Mouse (Mus musculus) right cerebral cortex, adult 2 months (tissue): ENCODE data around the gene Zmiz1.
A peak's percentile ranks its signal among the peaks of the same experiment; 100 is the strongest.

Experiments used
- DNase-seq, 2 experiments: peaks; one replicate each; pipeline ENCODE4 v3.0.0; 2021 to 2022; ENCODE audit warnings: low spot score in 2 of 2

The Zmiz1 gene

GRCm38 (mm10) chr14:25535583-25535943 is 76.6 kb downstream of the Zmiz1 start:
- no peak for DNase-seq

GRCm38 (mm10) chr14:25536476-25536875 is 77.5 kb downstream of the Zmiz1 start:
- DNase-seq, result no peak

- no peak for DNase-seq
Measured at GRCm38 (mm10) chr14:25537351-25537750, 78.4 kb downstream of the Zmiz1 start.

- no peak for DNase-seq
Measured at GRCm38 (mm10) chr14:25538522-25538921, 79.5 kb downstream of the Zmiz1 start.

GRCm38 (mm10) chr14:25539493-25540116 is 80.6 kb downstream of the Zmiz1 start:
- no peak for DNase-seq

GRCm38 (mm10) chr14:25540172-25540571 is 81.2 kb downstream of the Zmiz1 start:
- no peak for DNase-seq

GRCm38 (mm10) chr14:25541213-25541612 is 82.2 kb downstream of the Zmiz1 start:
- no peak for DNase-seq

GRCm38 (mm10) chr14:25543098-25543497 is 84.1 kb downstream of the Zmiz1 start:
- DNase-seq, result no peak

GRCm38 (mm10) chr14:25543927-25544326 is 84.9 kb downstream of the Zmiz1 start:
- no peak for DNase-seq

- no peak for DNase-seq
Measured at GRCm38 (mm10) chr14:25546852-25547621, 88.1 kb downstream of the Zmiz1 start.

- DNase-seq, result no peak
Measured at GRCm38 (mm10) chr14:25547882-25548281, 88.9 kb downstream of the Zmiz1 start.

- DNase-seq, result no peak
Measured at GRCm38 (mm10) chr14:25548650-25549049, 89.7 kb downstream of the Zmiz1 start.

- no peak for DNase-seq
Measured at GRCm38 (mm10) chr14:25549125-25549524, 90.1 kb downstream of the Zmiz1 start.

GRCm38 (mm10) chr14:25549871-25550840 is 91.2 kb downstream of the Zmiz1 start:
- peak; percentile 42 to 68 for DNase-seq

GRCm38 (mm10) chr14:25551731-25552130 is 92.7 kb downstream of the Zmiz1 start:
- DNase-seq, result no peak

GRCm38 (mm10) chr14:25553382-25553781 is 94.4 kb downstream of the Zmiz1 start:
- no peak for DNase-seq

GRCm38 (mm10) chr14:25554781-25555180 is 95.8 kb downstream of the Zmiz1 start:
- DNase-seq, result no peak

- DNase-seq, result no peak
Measured at GRCm38 (mm10) chr14:25555291-25555781, 96.4 kb downstream of the Zmiz1 start.

- no peak for DNase-seq
Measured at GRCm38 (mm10) chr14:25555848-25556247, 96.9 kb downstream of the Zmiz1 start.

- no peak for DNase-seq
Measured at GRCm38 (mm10) chr14:25557014-25557413, 98.0 kb downstream of the Zmiz1 start.

GRCm38 (mm10) chr14:25558479-25558878 is 99.5 kb downstream of the Zmiz1 start:
- no peak for DNase-seq

GRCm38 (mm10) chr14:25559907-25560306 is 100.9 kb downstream of the Zmiz1 start:
- DNase-seq, result no peak
